Mouse (Mus musculus): ENCODE measurements around the gene Nedd9.

GRCm38 (mm10) chr13:41444230-41444629 is 42.9 kb downstream of the Nedd9 start:
- TF ChIP-seq GATA1 (IDR thresholded peaks at IDR 0.05; ENCODE audit: borderline replicate concordance, low read length) (no peak), FLI1 (IDR thresholded peaks at IDR 0.05; ENCODE audit: low read length) (no peak)

All from megakaryocyte, embryonic 14.5 days (primary cell).